Mouse (Mus musculus): ENCODE results near the gene Ppm1l.

DNA sequence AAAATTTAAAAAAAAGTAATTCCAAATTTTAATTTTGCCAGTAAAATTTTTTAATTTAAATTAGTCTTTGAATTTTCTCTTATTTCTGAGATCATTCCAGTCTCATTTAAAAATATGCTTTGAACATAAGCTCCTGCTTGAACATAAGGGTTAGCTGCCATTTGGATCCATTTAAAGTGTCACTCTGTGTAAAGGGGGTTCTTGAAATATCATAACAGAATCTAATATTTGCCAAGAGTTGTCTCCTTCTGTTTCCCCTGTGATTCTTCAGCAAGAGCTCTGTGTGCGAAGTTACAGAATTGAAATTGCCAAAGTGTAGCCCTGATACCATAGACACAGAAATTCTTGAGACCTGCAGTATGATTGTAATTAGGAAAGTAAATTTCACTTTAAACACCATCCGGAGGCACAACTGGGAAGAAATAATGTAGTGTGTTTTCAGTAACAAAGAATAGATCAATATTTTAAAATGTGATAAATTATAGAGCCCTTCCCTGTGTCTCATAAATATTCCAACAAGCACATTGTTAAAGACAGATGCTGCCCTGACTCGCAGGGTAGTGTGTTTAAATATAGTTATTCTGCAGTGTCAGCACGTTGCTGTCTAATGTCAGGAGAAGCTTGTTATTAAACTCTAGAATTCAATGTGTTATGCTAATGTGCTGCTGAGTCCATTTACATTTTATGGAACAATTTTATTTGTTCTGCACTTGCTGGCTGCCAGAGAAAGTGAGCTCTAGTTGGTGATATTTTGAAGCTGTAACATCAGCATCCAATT is 177.8 kb downstream of the Ppm1l start:
- TF ChIP-seq POLR2A (IDR thresholded peaks at IDR 0.05; ENCODE audit: control insufficient read depth in 1 of 2, insufficient read depth in 1 of 2, low read depth in 1 of 2, low read length in 2 of 2, poor library complexity in 1 of 2) (no peak), NRF1 (IDR thresholded peaks at IDR 0.05; ENCODE audit: insufficient read depth, low read depth, low read length, poor library complexity, severe bottlenecking) (no peak), CTCF (IDR thresholded peaks at IDR 0.05 in 2 of 3, conservative IDR thresholded peaks at IDR 0.05 in 1 of 3; ENCODE audit: control insufficient read depth in 1 of 3, insufficient read depth in 1 of 3, low read depth in 2 of 3, low read length in 3 of 3, poor library complexity in 1 of 3, severe bottlenecking in 1 of 3) (no peak), MEF2A (IDR thresholded peaks at IDR 0.05; ENCODE audit: extremely low read depth, insufficient replicate concordance, low read depth, low read length, poor library complexity, severe bottlenecking) (no peak), ZMIZ1 (IDR thresholded peaks at IDR 0.05; ENCODE audit: low read depth, low read length) (no peak), MAFK (IDR thresholded peaks at IDR 0.05; ENCODE audit: borderline replicate concordance, low read depth, low read length) (no peak), MYC (IDR thresholded peaks at IDR 0.05; ENCODE audit: low read depth, low read length) (no peak), POLR2AphosphoS2 (IDR thresholded peaks at IDR 0.05; ENCODE audit: low read length) (no peak)
